Mouse (Mus musculus): ENCODE results near the gene Sdhc. TPM values are rescaled to one million over a fixed set of nuclear protein-coding genes. Genes with fewer than 3 reads are reported as not detected.
A peak's percentile ranks its signal among the peaks of the same experiment; 100 is the strongest.
"Not testable (repeated sequence)": the region's sequence is repeated elsewhere in the genome, so short reads cannot be mapped to it uniquely, and the experiment has no call there.

Gene Sdhc
- polyA plus RNA-seq, 1 experiment from 2014 or later = 149 TPM

GRCm38 (mm10) chr1:171097136-171097535, 53.3 kb downstream of the Sdhc start:
- Histone ChIP-seq H3K4me3 (replicated peaks) (no peak overlapping the region), H3K27me3 (no peaks in the 10 kb centered on the region), H3K9ac (no peak overlapping the region), H3K4me2 (0 out of 2 replicates have a peak overlapping the region, but pooled peaks have one; percentile 5), H3K9me3 (replicated peaks) (no peaks in the 10 kb centered on the region), H3K27ac (replicated peaks) (no peak overlapping the region), H3K36me3 (replicated peaks) (no peaks in the 10 kb centered on the region), H3K4me1 (replicated peaks) (peaks cover 57% of the 10 kb centered on the region)
- ATAC-seq (ENCODE audit: insufficient read depth) = no peak

GRCm38 (mm10) chr1:171096110-171096964, 54.1 kb downstream of the Sdhc start:
- H3K36me3 ChIP-seq (replicated peaks) = no peaks in the 10 kb centered on the region
- no peak for ATAC-seq (ENCODE audit: insufficient read depth)
- 38% methylated on average over 10 of the region's 10 CpGs for WGBS (ENCODE audit: insufficient replicate concordance)
- H3K9me3 ChIP-seq (replicated peaks) = no peaks in the 10 kb centered on the region
- H3K27ac ChIP-seq (replicated peaks) = no peak overlapping the region
- no peaks in the 10 kb centered on the region for H3K27me3 ChIP-seq
- H3K4me1 ChIP-seq (replicated peaks) = peaks cover 51% of the 10 kb centered on the region
- peak overlapping the region; percentile 20 for H3K4me2 ChIP-seq
- H3K4me3 ChIP-seq (replicated peaks) = no peak overlapping the region
- no peak overlapping the region for H3K9ac ChIP-seq

- Histone ChIP-seq H3K27me3 (no peaks in the 10 kb centered on the region), H3K4me3 (replicated peaks) (no peak overlapping the region), H3K9ac (no peak overlapping the region), H3K27ac (replicated peaks) (no peak overlapping the region), H3K36me3 (replicated peaks) (no peaks in the 10 kb centered on the region), H3K9me3 (replicated peaks) (no peaks in the 10 kb centered on the region), H3K4me2 (no peak overlapping the region), H3K4me1 (replicated peaks) (peaks cover 35% of the 10 kb centered on the region)
- 25% methylated on average over 4 of the region's 4 CpGs for WGBS (ENCODE audit: insufficient replicate concordance)
- ATAC-seq (ENCODE audit: insufficient read depth) = no peak
Observed at GRCm38 (mm10) chr1:171094424-171094823, 56.0 kb downstream of the Sdhc start.

- Histone ChIP-seq H3K27me3 (peaks cover 23% of the 10 kb centered on the region), H3K27ac (replicated peaks) (no peak overlapping the region), H3K4me1 (replicated peaks) (peaks cover 24% of the 10 kb centered on the region), H3K4me2 (no peak overlapping the region), H3K9me3 (replicated peaks) (no peaks in the 10 kb centered on the region), H3K4me3 (replicated peaks) (no peak overlapping the region), H3K36me3 (replicated peaks) (no peaks in the 10 kb centered on the region), H3K9ac (no peak overlapping the region)
- 48% methylated on average over 2 of the region's 2 CpGs for WGBS (ENCODE audit: insufficient replicate concordance)
- no peak for ATAC-seq (ENCODE audit: insufficient read depth)
Observed at GRCm38 (mm10) chr1:171090761-171091160, 59.6 kb downstream of the Sdhc start.

GRCm38 (mm10) chr1:171089891-171090290, 60.5 kb downstream of the Sdhc start:
- Histone ChIP-seq H3K4me1 (replicated peaks) (peaks cover 21% of the 10 kb centered on the region), H3K36me3 (replicated peaks) (no peaks in the 10 kb centered on the region), H3K4me2 (no peak overlapping the region), H3K9me3 (replicated peaks) (no peaks in the 10 kb centered on the region), H3K9ac (no peak overlapping the region), H3K27ac (replicated peaks) (no peak overlapping the region), H3K4me3 (replicated peaks) (no peak overlapping the region), H3K27me3 (peaks cover 30% of the 10 kb centered on the region)
- no peak for ATAC-seq (ENCODE audit: insufficient read depth)
- 68% methylated on average over 1 of the region's 1 CpGs for WGBS (ENCODE audit: insufficient replicate concordance)

GRCm38 (mm10) chr1:171088237-171088869, 62.0 kb downstream of the Sdhc start:
- not testable (repeated sequence) for H3K36me3 ChIP-seq (replicated peaks); H3K27ac ChIP-seq (replicated peaks); H3K9me3 ChIP-seq (replicated peaks); H3K9ac ChIP-seq
- Histone ChIP-seq H3K4me1 (replicated peaks) (peaks cover 17% of the 10 kb centered on the region), H3K27me3 (peaks cover 33% of the 10 kb centered on the region), H3K4me2 (peak overlapping the region; percentile 53), H3K4me3 (replicated peaks) (0 out of 2 replicates have a peak overlapping the region, but pooled peaks have one; percentile 14)
- 0 out of 2 replicates have a peak, but pooled peaks have one; percentile 23 for ATAC-seq (ENCODE audit: insufficient read depth)
- 3% methylated on average over 10 of the region's 10 CpGs for WGBS (ENCODE audit: insufficient replicate concordance)

GRCm38 (mm10) chr1:171085718-171086117, 64.7 kb downstream of the Sdhc start:
- H3K4me1 ChIP-seq (replicated peaks) = peaks cover 17% of the 10 kb centered on the region
- no peak overlapping the region for H3K27ac ChIP-seq (replicated peaks)
- ATAC-seq (ENCODE audit: insufficient read depth) = no peak
- H3K4me3 ChIP-seq (replicated peaks) = peak overlapping the region; percentile 45
- H3K4me2 ChIP-seq = peak overlapping the region; percentile 64
- no peak overlapping the region for H3K9ac ChIP-seq
- no peaks in the 10 kb centered on the region for H3K9me3 ChIP-seq (replicated peaks)
- H3K27me3 ChIP-seq = peaks cover 40% of the 10 kb centered on the region
- no peaks in the 10 kb centered on the region for H3K36me3 ChIP-seq (replicated peaks)
- WGBS (ENCODE audit: insufficient replicate concordance) = under 1% methylated on average over 26 of the region's 26 CpGs

- ATAC-seq (ENCODE audit: insufficient read depth) = peak; percentile 63
- H3K27me3 ChIP-seq = peaks cover 47% of the 10 kb centered on the region
- H3K27ac ChIP-seq (replicated peaks); H3K9ac ChIP-seq; H3K4me1 ChIP-seq (replicated peaks); H3K9me3 ChIP-seq (replicated peaks); H3K4me2 ChIP-seq; H3K4me3 ChIP-seq (replicated peaks); H3K36me3 ChIP-seq (replicated peaks): not testable (repeated sequence)
- 28% methylated on average over 12 of the region's 17 CpGs for WGBS (ENCODE audit: insufficient replicate concordance)
Observed at GRCm38 (mm10) chr1:171081512-171082231, 68.7 kb downstream of the Sdhc start.

GRCm38 (mm10) chr1:171079825-171080224, 70.6 kb downstream of the Sdhc start:
- no CpG with 5 or more reads among the region's 43 CpGs for WGBS (ENCODE audit: insufficient replicate concordance)
- not testable (repeated sequence) for H3K9me3 ChIP-seq (replicated peaks); H3K4me1 ChIP-seq (replicated peaks); H3K27ac ChIP-seq (replicated peaks); H3K4me3 ChIP-seq (replicated peaks); H3K36me3 ChIP-seq (replicated peaks); H3K9ac ChIP-seq; H3K4me2 ChIP-seq
- peak; percentile 61 for ATAC-seq (ENCODE audit: insufficient read depth)
- H3K27me3 ChIP-seq = peaks cover 36% of the 10 kb centered on the region

- H3K9me3 ChIP-seq (replicated peaks); H3K27ac ChIP-seq (replicated peaks); H3K4me3 ChIP-seq (replicated peaks); H3K4me2 ChIP-seq; H3K4me1 ChIP-seq (replicated peaks); H3K9ac ChIP-seq; H3K36me3 ChIP-seq (replicated peaks): not testable (repeated sequence)
- peaks cover 35% of the 10 kb centered on the region for H3K27me3 ChIP-seq
- ATAC-seq (ENCODE audit: insufficient read depth) = peak; percentile 71
- 0% methylated on average over 1 of the region's 35 CpGs for WGBS (ENCODE audit: insufficient replicate concordance)
Observed at GRCm38 (mm10) chr1:171079345-171079744, 71.1 kb downstream of the Sdhc start.

GRCm38 (mm10) chr1:171078419-171078818, 72.0 kb downstream of the Sdhc start:
- Histone ChIP-seq H3K4me2 (peak overlapping the region; percentile 30; the same call in 1 of the 2 replicates), H3K27me3 (peaks cover 43% of the 10 kb centered on the region)
- H3K27ac ChIP-seq (replicated peaks); ATAC-seq (ENCODE audit: insufficient read depth); H3K36me3 ChIP-seq (replicated peaks); H3K4me3 ChIP-seq (replicated peaks); H3K9ac ChIP-seq; H3K4me1 ChIP-seq (replicated peaks); H3K9me3 ChIP-seq (replicated peaks): not testable (repeated sequence)
- WGBS (ENCODE audit: insufficient replicate concordance) = 17% methylated on average over 12 of the region's 12 CpGs

Data from liver, embryonic 15.5 days (tissue).